Mouse (Mus musculus) layer of hippocampus, adult 8-10 months (tissue): Measurements from ENCODE around the gene Aurka. TPM values are rescaled to one million over a fixed set of nuclear protein-coding genes. Genes with fewer than 3 reads are reported as not detected.

Experiments used
- DNase-seq, 2 experiments: peaks; one replicate each; pipeline ENCODE4 v3.0.0; 2022; ENCODE audit warnings: low spot score in 2 of 2
- total RNA-seq, 4 experiments: library from RNA; stranded (reverse); gene quantifications; 2 replicates each; pipeline ENCODE4 v1.2.4; 2022

The Aurka gene
- total RNA-seq, 4 experiments from 2014 or later: 1.1 to 2.4 (median 1.5) TPM

- DNase-seq: no peak
Measured at GRCm38 (mm10) chr2:172338206-172338942, 32.0 kb downstream of the Aurka start.

- peak in 1 of 2 experiments; percentile 82 for DNase-seq
Measured at GRCm38 (mm10) chr2:172329179-172329578, 41.2 kb downstream of the Aurka start.

GRCm38 (mm10) chr2:172328248-172328647, 42.1 kb downstream of the Aurka start:
- no peak for DNase-seq

GRCm38 (mm10) chr2:172320878-172321277, 49.5 kb downstream of the Aurka start:
- DNase-seq: no peak

- no peak for DNase-seq
Measured at GRCm38 (mm10) chr2:172311731-172312130, 58.6 kb downstream of the Aurka start.

GRCm38 (mm10) chr2:172306544-172306943, 63.8 kb downstream of the Aurka start:
- no peak for DNase-seq

Other genes with a start within 250 kb of the Aurka start
- under 1 TPM in 3 of 4 experiments, not detected in 1; 0.16 to 0.35 (median 0.22) TPM for gene Mc3r, start 122.0 kb downstream of the Aurka start, total RNA-seq
- 10 to 100 TPM; 19.5 to 22.8 (median 21.6) TPM for gene Fam210b, start 25.0 kb downstream of the Aurka start, total RNA-seq
- gene Cstf1, start 146 bp upstream of the Aurka start, total RNA-seq: 10 to 100 TPM; 23.7 to 28.8 (median 26.9) TPM
- gene Cass4, start 23.3 kb upstream of the Aurka start, total RNA-seq: under 1 TPM in 3 of 4 experiments, not detected in 1; 0.31 to 0.55 (median 0.33) TPM
- gene Rtf2, start 70.0 kb upstream of the Aurka start, total RNA-seq: 10 to 100 TPM; 68.3 to 71.7 (median 70.8) TPM
- not detected for gene Gcnt7, start 88.1 kb upstream of the Aurka start, total RNA-seq
- gene Fam209, start 102.0 kb upstream of the Aurka start, total RNA-seq: under 1 TPM in 1 of 4 experiments, not detected in 3; 0.50 TPM
- gene Tfap2c, start 179.1 kb upstream of the Aurka start, total RNA-seq: under 1 TPM in 1 of 4 experiments, not detected in 3; 0.11 TPM